Mouse (Mus musculus): ENCODE data around the gene Slc44a2. TPM values are rescaled to one million over a fixed set of nuclear protein-coding genes. Genes with fewer than 3 reads are reported as not detected.
"Not testable (repeated sequence)": the region's sequence is repeated elsewhere in the genome, so short reads cannot be mapped to it uniquely, and the experiment has no call there.

Gene Slc44a2
- polyA plus RNA-seq, 1 experiment from 2014 or later = 92.7 TPM

DNA sequence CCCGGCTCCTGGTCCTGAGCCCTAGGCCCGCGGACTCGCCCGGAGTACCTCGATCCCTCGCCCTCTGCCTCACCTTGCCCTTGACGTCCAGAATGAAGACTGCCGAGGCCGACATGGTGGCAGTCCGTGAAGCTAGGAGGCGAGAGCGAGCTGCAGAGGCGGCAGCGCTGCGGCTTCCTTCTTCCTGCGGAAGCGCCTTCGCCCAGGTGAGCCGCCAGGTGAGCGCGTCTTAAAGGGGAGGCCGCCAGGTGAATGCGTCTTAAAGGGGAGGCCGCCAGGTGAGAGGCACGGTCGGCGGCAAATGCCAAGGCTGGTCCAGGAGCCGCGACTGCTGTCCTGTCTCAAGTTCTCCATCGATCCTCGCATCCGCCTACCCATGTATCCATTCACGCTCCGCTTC is 8.4 kb upstream of the Slc44a2 start, which contains the start of gene Ap1m2:
TSS of gene Ap1m2 (minus strand) at position 204 of the 400 bp plus-strand sequence.
- peak within 1 kb of the TSS; percentile 53 for H3K4me3 ChIP-seq
- H3K9me3 ChIP-seq = no peaks in the 10 kb centered on the region
- peak; percentile 63 for DNase-seq (ENCODE audit: low spot score)
- peaks cover 25% of the 10 kb centered on the region for H3K27me3 ChIP-seq (replicated peaks; ENCODE audit: low read depth, poor library complexity, severe bottlenecking)
- no peaks in the 10 kb centered on the region for H3K36me3 ChIP-seq (replicated peaks)
- peaks cover 8% of the 10 kb centered on the region; the same call in 1 of the 2 replicates for H3K4me1 ChIP-seq
- 8% methylated on average over 35 of the region's 35 CpGs for WGBS
- no peak within 1 kb of the TSS for H3K27ac ChIP-seq (replicated peaks)

DNA sequence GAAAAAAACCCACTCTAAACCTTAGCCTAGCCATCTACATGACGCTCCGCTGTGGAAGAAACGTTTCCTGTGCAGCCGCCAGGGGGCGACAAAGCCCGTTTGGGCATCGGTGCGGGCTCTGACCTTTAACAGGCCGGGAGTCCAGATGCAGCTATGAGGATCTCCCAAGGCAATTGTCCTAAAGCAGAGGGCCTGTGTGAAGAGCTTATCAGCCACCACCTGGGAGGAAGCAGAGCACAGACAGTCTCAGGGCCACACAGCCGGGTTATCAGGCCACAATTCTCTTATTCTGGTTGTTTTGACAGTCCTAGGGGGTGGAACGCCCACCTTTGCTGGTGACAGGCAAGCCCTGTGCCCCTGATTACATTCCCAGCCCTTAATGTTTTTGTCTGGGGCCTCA is 7.1 kb upstream of the Slc44a2 start:
- peak; percentile 91 for DNase-seq (ENCODE audit: low spot score)
- Histone ChIP-seq H3K27me3 (replicated peaks; ENCODE audit: low read depth, poor library complexity, severe bottlenecking) (peaks cover 25% of the 10 kb centered on the region), H3K27ac (replicated peaks) (no peak overlapping the region), H3K9me3 (no peaks in the 10 kb centered on the region), H3K4me1 (peaks cover 8% of the 10 kb centered on the region; the same call in 1 of the 2 replicates), H3K36me3 (replicated peaks) (no peaks in the 10 kb centered on the region), H3K4me3 (no peak overlapping the region)
- WGBS = 9% methylated on average over 11 of the region's 11 CpGs

DNA sequence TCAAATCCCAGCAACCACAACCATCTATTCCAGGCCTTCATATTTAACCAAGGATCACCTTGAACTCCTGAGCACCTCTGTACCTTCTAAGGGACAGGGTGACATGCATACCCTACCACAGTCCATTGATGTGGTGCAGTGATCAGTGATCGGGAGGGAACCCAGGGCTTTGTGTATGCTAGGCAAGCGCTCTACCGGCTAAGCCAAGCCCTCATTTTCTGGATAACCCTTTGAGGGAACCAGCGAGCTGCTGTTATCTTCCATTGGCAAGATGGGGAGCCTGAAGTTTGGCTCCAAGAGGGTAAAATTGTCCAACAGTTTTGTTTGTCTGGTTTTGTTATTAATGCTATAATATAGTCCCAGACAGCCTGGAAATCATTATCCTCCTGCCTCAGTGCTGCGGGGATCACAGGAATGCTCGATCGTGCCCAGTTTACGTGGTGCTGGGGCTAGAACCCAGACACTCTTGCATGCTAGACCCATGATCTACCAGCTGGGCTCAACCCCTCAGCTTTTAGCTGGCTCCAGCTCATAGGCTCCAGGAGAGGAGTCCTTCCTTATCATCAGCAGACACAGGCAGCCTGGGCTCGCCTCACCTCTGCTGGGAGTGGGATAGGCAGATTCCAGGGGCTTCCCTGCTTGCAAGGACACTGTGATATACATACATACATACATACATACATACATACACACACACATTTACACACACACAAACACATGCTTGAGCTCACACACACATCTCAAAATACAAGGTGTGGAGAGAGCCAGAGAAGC is 5.9 kb upstream of the Slc44a2 start:
- Histone ChIP-seq H3K4me1 (peaks cover 8% of the 10 kb centered on the region; the same call in 1 of the 2 replicates), H3K4me3 (no peak overlapping the region), H3K9me3 (no peaks in the 10 kb centered on the region), H3K27me3 (replicated peaks; ENCODE audit: low read depth, poor library complexity, severe bottlenecking) (peaks cover 25% of the 10 kb centered on the region), H3K27ac (replicated peaks) (no peak overlapping the region), H3K36me3 (replicated peaks) (no peaks in the 10 kb centered on the region)
- 93% methylated on average over 9 of the region's 9 CpGs for WGBS
- no peak for DNase-seq (ENCODE audit: low spot score)

DNA sequence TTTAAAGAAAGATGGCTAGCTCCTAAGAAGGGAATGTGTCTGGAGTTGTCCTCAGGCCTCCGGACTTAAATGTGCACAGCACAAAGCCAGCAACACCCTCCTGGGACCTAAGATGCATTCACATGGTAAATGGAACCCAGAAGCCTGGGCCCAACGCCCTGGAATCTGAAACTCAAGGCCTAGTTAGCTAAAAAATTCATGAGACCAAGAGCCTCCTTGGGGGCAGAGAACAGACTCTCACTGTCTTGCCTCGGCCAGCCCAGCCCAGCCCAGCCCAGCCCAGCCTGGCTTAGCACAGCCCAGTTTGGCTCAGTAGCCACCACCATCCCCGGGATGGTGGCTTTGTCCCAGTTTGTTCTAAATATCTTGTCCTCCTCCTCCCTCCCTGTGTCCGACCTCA is 5.1 kb upstream of the Slc44a2 start:
- DNase-seq (ENCODE audit: low spot score) = no peak
- Histone ChIP-seq H3K36me3 (replicated peaks) (no peaks in the 10 kb centered on the region), H3K4me1 (peaks cover 12% of the 10 kb centered on the region; the same call in 1 of the 2 replicates), H3K4me3 (no peak overlapping the region), H3K27me3 (replicated peaks; ENCODE audit: low read depth, poor library complexity, severe bottlenecking) (peaks cover 24% of the 10 kb centered on the region), H3K9me3 (no peaks in the 10 kb centered on the region), H3K27ac (replicated peaks) (no peak overlapping the region)
- WGBS = 57% methylated on average over 5 of the region's 5 CpGs

DNA sequence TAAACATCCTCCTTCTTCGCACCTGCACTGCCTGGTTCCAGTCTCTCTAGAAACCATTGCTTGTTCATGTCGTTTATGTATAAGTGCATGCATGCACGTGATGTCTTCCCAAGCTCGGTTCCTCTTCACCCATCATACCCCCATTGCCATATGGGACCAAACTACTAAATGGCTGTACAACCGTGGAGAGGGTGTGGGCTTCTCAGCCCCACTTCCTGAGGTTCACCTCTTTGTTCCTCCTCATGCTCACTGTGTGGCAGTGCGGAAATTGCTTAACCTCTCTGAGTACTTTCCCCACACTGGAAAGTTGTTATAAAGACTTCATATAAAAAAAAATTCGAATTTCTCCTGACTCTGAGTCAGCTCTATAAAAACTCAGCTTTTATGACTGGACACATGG is 3.8 kb upstream of the Slc44a2 start:
- WGBS = 76% methylated on average over 7 of the region's 7 CpGs
- H3K27ac ChIP-seq (replicated peaks) = no peak overlapping the region
- no peak for DNase-seq (ENCODE audit: low spot score)
- H3K36me3 ChIP-seq (replicated peaks) = no peaks in the 10 kb centered on the region
- no peaks in the 10 kb centered on the region for H3K9me3 ChIP-seq
- peaks cover 24% of the 10 kb centered on the region for H3K4me1 ChIP-seq
- H3K27me3 ChIP-seq (replicated peaks; ENCODE audit: low read depth, poor library complexity, severe bottlenecking) = peaks cover 13% of the 10 kb centered on the region
- no peak overlapping the region for H3K4me3 ChIP-seq

DNA sequence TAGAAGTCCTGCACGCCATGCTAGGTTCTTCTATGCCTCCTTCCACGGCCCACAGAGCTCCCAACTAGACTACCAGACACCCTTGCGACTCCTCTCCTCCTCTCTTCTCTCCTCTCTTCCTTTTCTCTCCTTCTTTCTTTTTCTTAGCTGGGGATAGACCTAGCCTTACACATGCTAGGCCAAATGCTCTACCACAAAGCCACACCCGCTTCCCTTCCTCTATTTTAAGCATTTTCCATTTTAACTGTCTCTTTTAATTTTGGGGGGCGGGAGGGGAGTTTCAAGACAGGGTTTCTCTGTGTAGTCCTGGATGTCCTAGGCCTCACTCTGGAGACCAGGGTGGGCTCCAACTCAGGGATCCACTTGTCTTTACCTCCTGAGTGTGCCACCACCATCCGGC is 1.7 kb upstream of the Slc44a2 start:
- Histone ChIP-seq H3K9me3 (no peaks in the 10 kb centered on the region), H3K36me3 (replicated peaks) (no peaks in the 10 kb centered on the region), H3K4me1 (peaks cover 27% of the 10 kb centered on the region), H3K4me3 (no peak overlapping the region), H3K27ac (replicated peaks) (no peak overlapping the region), H3K27me3 (replicated peaks; ENCODE audit: low read depth, poor library complexity, severe bottlenecking) (no peaks in the 10 kb centered on the region)
- DNase-seq (ENCODE audit: low spot score) = no peak
- WGBS = 90% methylated on average over 6 of the region's 6 CpGs

DNA sequence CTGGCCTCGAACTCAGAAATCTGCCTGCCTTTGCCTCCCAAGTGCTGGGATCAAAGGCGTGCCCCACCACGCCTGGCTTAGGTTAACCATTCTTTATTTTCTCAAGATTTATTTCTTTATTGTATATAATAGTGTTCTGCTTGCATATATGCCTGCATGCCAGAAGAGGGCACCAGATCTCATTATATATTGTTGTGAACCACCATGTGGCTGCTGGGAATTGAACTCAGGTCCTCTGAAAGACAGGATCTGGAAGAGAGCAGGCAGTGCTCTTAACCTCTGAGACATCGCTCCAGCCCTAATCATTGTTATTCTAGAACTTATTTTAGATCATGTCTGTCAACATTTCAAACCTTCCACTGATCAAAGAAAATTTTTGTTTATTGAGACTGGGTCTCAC is 995 bp upstream of the Slc44a2 start:
- peaks cover 27% of the 10 kb centered on the region for H3K4me1 ChIP-seq
- no peaks in the 10 kb centered on the region for H3K9me3 ChIP-seq
- peaks cover 5% of the 10 kb centered on the region for H3K36me3 ChIP-seq (replicated peaks)
- WGBS = 92% methylated on average over 4 of the region's 4 CpGs
- no peak overlapping the region for H3K27ac ChIP-seq (replicated peaks)
- DNase-seq (ENCODE audit: low spot score) = no peak
- no peak overlapping the region for H3K4me3 ChIP-seq
- no peaks in the 10 kb centered on the region for H3K27me3 ChIP-seq (replicated peaks; ENCODE audit: low read depth, poor library complexity, severe bottlenecking)

DNA sequence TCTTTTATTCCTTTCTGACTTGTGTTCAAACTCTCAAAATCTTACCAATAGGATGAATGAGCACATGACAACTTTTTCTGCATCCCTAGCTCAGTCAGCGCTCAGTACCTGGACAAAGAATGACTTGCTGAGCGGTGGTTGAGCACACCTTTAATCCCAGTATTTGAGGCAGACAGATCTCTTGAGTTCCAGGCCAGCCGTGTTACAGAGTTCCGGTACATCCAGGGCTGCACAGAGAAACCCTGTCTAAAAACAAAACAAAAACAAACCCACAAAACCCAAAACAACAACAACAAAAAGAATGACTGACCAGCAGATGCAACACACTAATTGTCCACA is 249 bp upstream of the Slc44a2 start:
- peaks cover 27% of the 10 kb centered on the region for H3K4me1 ChIP-seq
- DNase-seq (ENCODE audit: low spot score) = no peak
- no peaks in the 10 kb centered on the region for H3K27me3 ChIP-seq (replicated peaks; ENCODE audit: low read depth, poor library complexity, severe bottlenecking)
- peak overlapping the region; percentile 88 for H3K27ac ChIP-seq (replicated peaks)
- H3K4me3 ChIP-seq = peak overlapping the region; percentile 89
- no peaks in the 10 kb centered on the region for H3K9me3 ChIP-seq
- H3K36me3 ChIP-seq (replicated peaks) = peaks cover 12% of the 10 kb centered on the region
- 23% methylated on average over 4 of the region's 4 CpGs for WGBS

DNA sequence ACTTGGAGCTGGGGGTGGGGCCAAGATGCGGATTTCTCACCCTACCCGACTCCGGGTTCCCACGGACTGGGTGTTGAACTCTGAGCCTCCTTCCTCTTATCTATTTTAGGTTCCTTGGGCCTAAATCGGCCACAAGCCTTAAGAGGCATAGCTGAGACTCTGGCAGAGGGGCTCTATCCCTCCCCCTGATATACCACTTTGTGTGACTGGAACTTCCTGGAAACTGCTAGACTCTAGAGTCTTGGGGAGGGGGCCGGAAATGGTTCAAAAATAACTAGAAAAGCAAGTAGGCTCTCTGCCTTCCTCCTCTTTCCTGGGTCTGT is 976 bp downstream of the Slc44a2 start:
- Histone ChIP-seq H3K4me1 (peaks cover 24% of the 10 kb centered on the region), H3K27ac (replicated peaks) (peak overlapping the region; percentile 88), H3K4me3 (peak overlapping the region; percentile 89), H3K9me3 (no peaks in the 10 kb centered on the region), H3K36me3 (replicated peaks) (peaks cover 22% of the 10 kb centered on the region), H3K27me3 (replicated peaks; ENCODE audit: low read depth, poor library complexity, severe bottlenecking) (no peaks in the 10 kb centered on the region)
- 15% methylated on average over 6 of the region's 6 CpGs for WGBS
- DNase-seq (ENCODE audit: low spot score) = peak; percentile 23

DNA sequence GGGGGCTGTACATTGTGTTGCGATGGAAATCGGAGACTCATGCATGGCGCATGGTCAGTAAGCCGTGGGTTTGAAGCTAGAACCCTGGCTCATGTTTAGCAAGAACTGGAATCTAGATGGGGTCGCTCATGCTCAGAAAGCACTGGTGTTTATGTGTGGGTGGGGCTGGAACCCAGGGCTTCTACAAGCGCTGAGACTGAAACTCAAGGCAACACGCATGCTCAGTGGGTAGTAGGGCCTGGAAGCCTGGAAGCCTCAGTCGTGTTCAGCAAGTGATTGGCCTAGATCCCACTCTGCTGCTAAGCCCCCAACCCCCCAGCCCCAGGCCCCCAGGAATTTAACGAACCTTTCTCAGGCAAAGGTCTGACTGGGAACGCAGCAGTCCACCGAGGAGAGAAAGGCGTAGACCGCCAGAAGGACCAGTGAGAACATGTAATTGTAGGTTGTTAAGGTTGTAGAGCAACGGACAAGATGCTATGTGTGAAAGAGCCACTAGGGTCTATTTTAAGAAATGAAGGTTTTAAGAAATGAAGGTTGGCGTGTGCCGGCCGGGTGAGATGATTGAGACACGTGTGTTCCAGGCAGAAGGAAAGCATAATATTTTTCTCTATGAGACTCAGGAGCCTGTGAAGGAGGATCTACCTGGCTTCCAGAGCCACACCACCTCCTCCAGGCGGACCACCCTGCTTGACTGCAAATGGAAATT is 1.9 kb downstream of the Slc44a2 start:
- Histone ChIP-seq H3K27ac (replicated peaks) (no peak overlapping the region), H3K36me3 (replicated peaks) (peaks cover 25% of the 10 kb centered on the region), H3K9me3 (no peaks in the 10 kb centered on the region), H3K4me1 (peaks cover 24% of the 10 kb centered on the region), H3K27me3 (replicated peaks; ENCODE audit: low read depth, poor library complexity, severe bottlenecking) (no peaks in the 10 kb centered on the region), H3K4me3 (peak overlapping the region; percentile 89)
- DNase-seq (ENCODE audit: low spot score) = no peak
- 88% methylated on average over 19 of the region's 19 CpGs for WGBS

DNA sequence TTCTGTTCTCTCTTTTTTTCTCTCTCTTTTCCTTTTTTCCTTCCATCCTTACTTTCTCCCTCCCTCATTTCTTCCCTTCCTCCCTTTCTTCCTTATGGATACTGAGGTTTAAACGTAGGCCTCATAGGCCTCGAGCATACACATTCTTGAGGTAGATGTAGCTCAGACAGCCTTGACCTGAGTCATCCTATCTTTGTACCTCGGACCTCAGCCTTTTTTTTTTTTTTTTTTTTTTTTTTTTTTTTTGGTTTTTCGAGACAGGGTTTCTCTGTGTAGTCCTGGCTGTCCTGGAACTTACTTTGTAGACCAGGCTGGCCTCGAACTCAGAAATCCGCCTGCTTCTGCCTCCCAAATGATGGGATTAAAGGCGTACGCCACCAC is 2.4 kb downstream of the Slc44a2 start:
- not testable (repeated sequence) for DNase-seq (ENCODE audit: low spot score); H3K27me3 ChIP-seq (replicated peaks; ENCODE audit: low read depth, poor library complexity, severe bottlenecking); H3K4me3 ChIP-seq; H3K9me3 ChIP-seq; H3K27ac ChIP-seq (replicated peaks)
- Histone ChIP-seq H3K36me3 (replicated peaks) (peaks cover 25% of the 10 kb centered on the region), H3K4me1 (peaks cover 24% of the 10 kb centered on the region)
- WGBS = 92% methylated on average over 8 of the region's 8 CpGs

DNA sequence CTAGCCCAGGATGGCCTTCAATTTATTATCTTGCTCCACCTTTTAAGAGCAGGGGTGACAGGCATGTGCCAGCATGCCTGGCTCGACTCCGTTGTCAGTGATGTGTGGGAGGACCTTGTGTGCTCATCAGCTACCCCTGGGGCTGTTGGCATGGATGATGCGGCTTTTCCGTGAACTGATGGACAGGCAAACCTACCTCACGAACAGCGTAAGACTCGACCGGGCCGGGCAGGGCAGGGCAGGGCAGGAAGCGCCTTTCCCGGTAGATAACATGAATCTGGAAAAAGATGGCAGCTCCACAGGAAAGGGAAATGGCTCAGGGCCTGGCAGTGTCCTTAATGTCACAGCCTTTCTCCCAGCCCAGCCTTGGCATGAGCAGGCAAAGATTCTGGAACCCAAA is 3.8 kb downstream of the Slc44a2 start:
- no peak for DNase-seq (ENCODE audit: low spot score)
- H3K36me3 ChIP-seq (replicated peaks) = peaks cover 25% of the 10 kb centered on the region
- no peak overlapping the region for H3K27ac ChIP-seq (replicated peaks)
- WGBS = 93% methylated on average over 11 of the region's 11 CpGs
- H3K4me3 ChIP-seq = no peak overlapping the region
- no peaks in the 10 kb centered on the region for H3K9me3 ChIP-seq
- H3K4me1 ChIP-seq = peaks cover 24% of the 10 kb centered on the region
- no peaks in the 10 kb centered on the region for H3K27me3 ChIP-seq (replicated peaks; ENCODE audit: low read depth, poor library complexity, severe bottlenecking)

DNA sequence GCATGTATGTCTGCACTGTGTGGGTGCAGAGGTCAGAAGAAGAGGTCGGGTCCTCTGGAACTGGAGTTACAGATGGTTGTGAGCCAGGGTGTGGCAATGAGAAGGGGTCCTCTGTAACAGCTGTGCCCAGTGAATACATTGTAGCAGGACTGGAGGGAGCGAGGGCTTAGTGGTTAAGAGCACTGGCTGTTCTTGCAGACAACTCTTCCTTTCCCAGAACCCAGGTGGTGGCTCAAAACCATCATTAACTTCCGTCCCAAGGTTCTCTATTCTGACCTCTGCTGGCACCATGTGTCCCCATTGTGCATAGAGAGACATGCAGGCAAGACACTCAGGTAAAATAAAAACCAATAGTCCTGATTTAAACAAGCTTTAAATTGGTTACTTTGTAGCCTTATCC is 7.1 kb downstream of the Slc44a2 start:
- no peak overlapping the region for H3K4me3 ChIP-seq
- DNase-seq (ENCODE audit: low spot score) = no peak
- H3K36me3 ChIP-seq (replicated peaks) = peaks cover 36% of the 10 kb centered on the region
- peaks cover 12% of the 10 kb centered on the region for H3K4me1 ChIP-seq
- no peaks in the 10 kb centered on the region for H3K9me3 ChIP-seq
- 78% methylated on average over 3 of the region's 3 CpGs for WGBS
- H3K27me3 ChIP-seq (replicated peaks; ENCODE audit: low read depth, poor library complexity, severe bottlenecking) = no peaks in the 10 kb centered on the region
- H3K27ac ChIP-seq (replicated peaks) = no peak overlapping the region
